Mouse (Mus musculus) spleen, adult 2 months (tissue): ENCODE measurements around the gene Kpna1.

Experiments used
- CTCF ChIP-seq: fragments of 200-500 bp; IDR thresholded peaks from 2 replicates; pipeline ENCODE4 v1.5.1; 2011; ENCODE audit warnings: mild to moderate bottlenecking, inconsistent platforms; ENCODE audit not compliant: insufficient read depth, insufficient read length, insufficient replicate concordance; ENCODE audit errors: extremely low read depth
- POLR2A ChIP-seq: fragments of 200-500 bp; IDR thresholded peaks from 2 replicates; pipeline ENCODE4 v1.6.1; 2011; ENCODE audit warnings: low read depth, low read length, inconsistent platforms

DNA sequence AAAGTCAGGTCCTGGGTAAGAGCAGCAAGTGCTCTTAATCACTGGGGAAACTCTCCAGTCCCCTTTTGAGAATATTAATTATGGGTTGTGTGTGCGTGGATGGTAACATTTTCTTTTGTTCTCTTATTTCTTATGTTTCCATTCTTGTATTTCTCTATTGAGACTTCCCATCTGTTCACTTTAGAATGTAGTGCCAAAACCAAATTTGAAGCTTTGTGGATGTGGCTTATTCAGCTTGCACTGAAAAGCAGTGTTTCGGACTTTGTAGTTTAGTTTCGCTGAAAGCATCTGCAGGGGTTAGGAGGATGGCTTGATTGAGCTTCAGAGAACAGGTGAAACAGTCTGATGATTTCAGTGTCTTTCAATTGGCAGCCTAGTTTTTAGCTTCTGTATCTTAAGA lies 14.8 kb downstream of the Kpna1 start:
- TF ChIP-seq CTCF: no peak
- TF ChIP-seq POLR2A: no peak
